In the genomic region with DNA sequence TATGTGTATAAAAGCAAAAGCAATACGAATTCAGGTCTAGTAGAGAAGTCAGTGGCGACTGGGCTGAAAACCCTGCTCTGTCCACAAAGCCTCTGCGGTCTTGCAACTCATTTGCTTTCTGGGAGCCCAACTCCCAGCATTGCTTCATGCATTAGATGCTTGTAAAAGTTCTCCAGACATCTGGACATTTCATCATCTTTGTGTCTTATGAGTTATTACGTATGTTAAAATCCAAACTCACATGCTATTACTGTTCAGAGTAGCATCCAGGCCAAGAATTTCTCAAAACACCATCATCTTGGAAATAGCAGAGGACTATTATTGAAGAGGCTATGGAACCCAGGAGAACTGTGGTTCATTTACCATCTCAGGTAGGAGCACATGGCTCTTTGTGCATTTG, we compare ENCODE assay signal across 26 mouse cellular contexts. TPM values are rescaled to one million over a fixed set of nuclear protein-coding genes. Genes with fewer than 3 reads are reported as not detected.
A peak's percentile ranks its signal among the peaks of the same experiment; 100 is the strongest.
DNase-seq lines count a peak whose midpoint lies in the region; ATAC-seq and TF ChIP-seq lines count a peak whose summit lies in the region.
"Had no signal": no experiment of that assay in that cellular context is flagged by ENCODE, and none has a peak within 500 bp of the region (broad histone marks: within the 10 kb centered on the region; RNA-seq: fewer than 3 reads in every experiment).

No protein-coding gene starts in this region.

- H3K4me3 ChIP-seq in heart, adult 2 months: no peak overlapping the region
- H3K4me3 ChIP-seq in lung, postnatal 0 days (ENCODE audit: low read depth, low read length): no peak overlapping the region

- TF ChIP-seq POLR2A in heart, adult 2 months (IDR thresholded peaks at IDR 0.05; ENCODE audit: insufficient read depth, low read depth, low read length): no peak

- intact Hi-C loops in heart, adult 2 months (cut with DNase I): no loop called here

- no peaks in the 10 kb centered on the region for H3K36me3 ChIP-seq in heart, adult 2 months (ENCODE audit: control insufficient read depth, insufficient read depth, low read length)
- no peaks in the 10 kb centered on the region for H3K36me3 ChIP-seq in lung, postnatal 0 days (ENCODE audit: insufficient read depth, low read length)
- H3K36me3 ChIP-seq: G1E had no signal

- no peak for TF ChIP-seq EP300 in heart, adult 2 months (IDR thresholded peaks at IDR 0.05; ENCODE audit: insufficient read depth, low read depth, low read length)
- TF ChIP-seq EP300 in lung, postnatal 0 days (IDR thresholded peaks at IDR 0.05): no peak

- no peaks in the 10 kb centered on the region for H3K79me2 ChIP-seq in heart, adult 2 months (replicated peaks; ENCODE audit: control insufficient read depth, insufficient read depth, low read length)

- no peak overlapping the region for H3K9ac ChIP-seq in heart, adult 2 months (ENCODE audit: low read depth, low read length)
- no peak overlapping the region for H3K9ac ChIP-seq in lung, postnatal 0 days (replicated peaks; ENCODE audit: low read depth)

- no peaks in the 10 kb centered on the region for H3K4me1 ChIP-seq in heart, adult 2 months (ENCODE audit: control insufficient read depth, insufficient read depth, low read length)
- no peaks in the 10 kb centered on the region for H3K4me1 ChIP-seq in lung, postnatal 0 days (ENCODE audit: insufficient read depth, low read depth, low read length)

- no peaks in the 10 kb centered on the region for H3K9me3 ChIP-seq in lung, postnatal 0 days (ENCODE audit: low read length)
- H3K9me3 ChIP-seq: G1E had no signal

- TF ChIP-seq CTCF in heart, adult 2 months (IDR thresholded peaks at IDR 0.05): no peak
- no peak for TF ChIP-seq CTCF in lung, postnatal 0 days (IDR thresholded peaks at IDR 0.05)

- ATAC-seq in lung, postnatal 0 days: peak; percentile 67
- ATAC-seq: activated CD4-positive, CD25-positive, alpha-beta regulatory T cell, adult 4 months; CD4-positive, CD25-positive, alpha-beta regulatory T cell, adult 4 months; Patski had no signal

- no peak overlapping the region for H3K27ac ChIP-seq in heart, adult 2 months
- H3K27ac ChIP-seq in lung, postnatal 0 days (ENCODE audit: low read length): no peak overlapping the region

- 93% methylated on average over 4 of the region's 4 CpGs for WGBS in heart, adult 2 months
- 86% methylated on average over 4 of the region's 4 CpGs for WGBS in lung, postnatal 0 days

- H3K27me3 ChIP-seq in heart, adult 2 months (ENCODE audit: control insufficient read depth, insufficient read depth, low read length): no peaks in the 10 kb centered on the region
- H3K27me3 ChIP-seq in lung, postnatal 0 days (replicated peaks; ENCODE audit: insufficient read depth, low read length): no peaks in the 10 kb centered on the region
- H3K27me3 ChIP-seq: CH12.LX, Patski had no signal

- peak; percentile 60 for DNase-seq in heart, adult 11 months
- no peak for DNase-seq in heart, adult 2 months
- peak; percentile 70 for DNase-seq in lung, postnatal 0 days (ENCODE audit: low spot score)
- DNase-seq in lung, postnatal 25 days (ENCODE audit: low spot score): no peak
- DNase-seq in NIH3T3 (ENCODE audit: low read depth): peak; percentile 6
- DNase-seq in thymus, postnatal 10 days (ENCODE audit: low spot score in 2 of 2): no peak
- DNase-seq: adrenal gland, adult 2 months; adrenal gland, adult 8-10 months; adrenal gland, postnatal 10 days; adrenal gland, postnatal 14 days; adrenal gland, postnatal 25 days; adrenal gland, postnatal 36 days; B cell, adult 2 months; cerebellum, adult 11 months; cerebellum, adult 11-12 months; cerebellum, adult 18-20 months; cerebellum, adult 2 months had no signal

- H3K4me2 ChIP-seq in lung, postnatal 0 days (replicated peaks; ENCODE audit: low read depth, low read length): no peak overlapping the region

RNA-seq across cellular contexts. Expression of a gene that starts 21.3 kb away (rescaled TPM):
- total RNA-seq in heart, adult 2 months (2021): not detected
- 0.04 TPM in 1 of 2 replicates, not detected in the other for polyA plus RNA-seq in heart, adult 2 months (2012; rRNA removed)
- polyA plus RNA-seq in lung, postnatal 0 days (2015; fragmentation: Nextera tagmentation; extraction: Ambion mirVana): 0.10 and 0.20 TPM in 2 replicates
- total RNA-seq: adrenal gland, adult 2 months; adrenal gland, adult 8-10 months; adrenal gland, postnatal 10 days; adrenal gland, postnatal 14 days; adrenal gland, postnatal 25 days; adrenal gland, postnatal 36 days; ES-E14 had no signal
- polyA plus RNA-seq: adrenal gland, adult 2 months; C2C12; cerebellum, adult 2 months; Patski had no signal

RNA-seq across cellular contexts. Expression of a gene that starts 36.5 kb away (rescaled TPM):
- total RNA-seq in heart, adult 2 months (2021): 100 to 1,000 TPM; 101 to 113 TPM
- polyA plus RNA-seq in heart, adult 2 months (2012; rRNA removed): 43.2 and 84.3 TPM in 2 replicates
- 16.4 and 16.6 TPM in 2 replicates for polyA plus RNA-seq in lung, postnatal 0 days (2015; fragmentation: Nextera tagmentation; extraction: Ambion mirVana)

RNA-seq across cellular contexts. Expression of a gene that starts 40.1 kb away (rescaled TPM):
- under 1 TPM; 0.21 to 0.30 TPM for total RNA-seq in heart, adult 2 months (2021)
- polyA plus RNA-seq in heart, adult 2 months (2012; rRNA removed): 0.91 and 1.3 TPM in 2 replicates
- 6.6 and 8.3 TPM in 2 replicates for polyA plus RNA-seq in lung, postnatal 0 days (2015; fragmentation: Nextera tagmentation; extraction: Ambion mirVana)
- total RNA-seq: adrenal gland, adult 18-20 months; adrenal gland, adult 2 months; adrenal gland, adult 8-10 months; adrenal gland, postnatal 14 days; adrenal gland, postnatal 25 days; CH12.LX; ES-E14; G1E; MEL had no signal
- polyA plus RNA-seq: activated CD4-positive, CD25-positive, alpha-beta regulatory T cell, adult 4 months; adrenal gland, adult 2 months; C2C12; CD4-positive, CD25-positive, alpha-beta regulatory T cell, adult 4 months; G1E; Patski had no signal

Comparison
In these comparisons a context has a peak if more than half of its experiments do, and no peak if none do; other contexts are left out.
1. DNase-seq: peak in heart, adult 11 months (single experiment), lung, postnatal 0 days (single experiment) and NIH3T3 (single experiment); none in heart, adult 2 months (0 of 2), lung, postnatal 25 days (single experiment) and thymus, postnatal 10 days (0 of 2).